Mouse (Mus musculus): Measurements from ENCODE around the gene Prx. TPM values are rescaled to one million over a fixed set of nuclear protein-coding genes. Genes with fewer than 3 reads are reported as not detected.
A peak's percentile ranks its signal among the peaks of the same experiment; 100 is the strongest.

Prx gene
- total RNA-seq, 2 experiments from 2014 or later = 0.32 to 0.38 TPM

- no peak for DNase-seq (ENCODE audit: extremely low spot score in 1 of 2, low spot score in 1 of 2)
Observed at GRCm38 (mm10) chr7:27544675-27545370, 45.7 kb downstream of the Prx start.

- no peak for DNase-seq (ENCODE audit: extremely low spot score in 1 of 2, low spot score in 1 of 2)
Observed at GRCm38 (mm10) chr7:27549597-27549996, 50.5 kb downstream of the Prx start.

- DNase-seq (ENCODE audit: extremely low spot score in 1 of 2, low spot score in 1 of 2) = no peak
Observed at GRCm38 (mm10) chr7:27552070-27552469, 52.9 kb downstream of the Prx start.

GRCm38 (mm10) chr7:27552931-27553513 lies 53.9 kb downstream of the Prx start, which contains the start of the genes Pld3 and 2310022A10Rik:
Gene Pld3, minus strand, starts transcription at chr7:27553218.
Gene 2310022A10Rik, plus strand, starts transcription at chr7:27553233.
- peak; percentile 83 to 93 for DNase-seq (ENCODE audit: extremely low spot score in 1 of 2, low spot score in 1 of 2)

GRCm38 (mm10) chr7:27560291-27560887 lies 61.3 kb downstream of the Prx start:
- no peak for DNase-seq (ENCODE audit: extremely low spot score in 1 of 2, low spot score in 1 of 2)

GRCm38 (mm10) chr7:27560978-27561377 lies 61.9 kb downstream of the Prx start:
- no peak for DNase-seq (ENCODE audit: extremely low spot score in 1 of 2, low spot score in 1 of 2)

Other genes with a start within 250 kb of the Prx start
- gene Numbl, start 240.9 kb upstream of the Prx start, total RNA-seq (2021) = 100 to 1,000 TPM; 147 to 149 TPM
- 10 to 100 TPM; 47.2 to 61.7 TPM for gene Ltbp4, start 161.6 kb upstream of the Prx start, total RNA-seq (2021)
- gene Shkbp1, start 143.3 kb upstream of the Prx start, total RNA-seq (2021) = 10 to 100 TPM; 19.7 to 30.4 TPM
- not detected for gene Gm20479, start 141.9 kb upstream of the Prx start, total RNA-seq (2021)
- 100 to 1,000 TPM; 121 to 142 TPM for gene Sptbn4, start 51.6 kb upstream of the Prx start, total RNA-seq (2021)
- gene Blvrb, start 51.3 kb upstream of the Prx start, total RNA-seq (2021) = 10 to 100 TPM; 16.1 to 22.6 TPM
- 1 to 10 TPM; 3.3 to 3.9 TPM for gene Sertad3, start 25.6 kb upstream of the Prx start, total RNA-seq (2021)
- gene Sertad1, start 12.4 kb upstream of the Prx start, total RNA-seq (2021) = 1 to 10 TPM; 7.0 to 7.3 TPM
- gene Hipk4, start 23.9 kb downstream of the Prx start, total RNA-seq (2021) = under 1 TPM; 0.12 to 0.17 TPM
- gene Pld3, start 53.9 kb downstream of the Prx start, total RNA-seq (2021) = 100 to 1,000 TPM; 625 to 635 TPM
- gene 2310022A10Rik, start 53.9 kb downstream of the Prx start, total RNA-seq (2021) = 10 to 100 TPM; 23.5 to 24.2 TPM
- gene Akt2, start 92.2 kb downstream of the Prx start, total RNA-seq (2021) = 100 to 1,000 TPM in 1 of 2 experiments, 10 to 100 TPM in 1; 93.8 to 122 TPM
- gene Ttc9b, start 154.6 kb downstream of the Prx start, total RNA-seq (2021) = 10 to 100 TPM; 55.0 to 59.8 TPM
- gene Map3k10, start 175.3 kb downstream of the Prx start, total RNA-seq (2021) = 100 to 1,000 TPM; 195 to 201 TPM
- 1 to 10 TPM; 7.9 to 9.0 TPM for gene Zfp607b, start 190.0 kb downstream of the Prx start, total RNA-seq (2021)
- 10 to 100 TPM; 36.4 to 42.7 TPM for gene Zfp60, start 232.1 kb downstream of the Prx start, total RNA-seq (2021)